Mouse (Mus musculus) heart, adult 18-20 months (tissue): Measurements from ENCODE around the gene Mex3a. TPM values are rescaled to one million over a fixed set of nuclear protein-coding genes. Genes with fewer than 3 reads are reported as not detected.

Source experiments
- DNase-seq, 2 experiments: peaks; one replicate each; pipeline ENCODE4 v3.0.0; 2021 to 2022; ENCODE audit warnings: mixed read lengths in 1 of 2
- total RNA-seq, 2 experiments: library from RNA; stranded (reverse); gene quantifications; 2 replicates each; pipeline ENCODE4 v1.2.3; 2021

The Mex3a gene
- total RNA-seq, 2 experiments from 2014 or later = 0.26 to 0.35 TPM

DNA sequence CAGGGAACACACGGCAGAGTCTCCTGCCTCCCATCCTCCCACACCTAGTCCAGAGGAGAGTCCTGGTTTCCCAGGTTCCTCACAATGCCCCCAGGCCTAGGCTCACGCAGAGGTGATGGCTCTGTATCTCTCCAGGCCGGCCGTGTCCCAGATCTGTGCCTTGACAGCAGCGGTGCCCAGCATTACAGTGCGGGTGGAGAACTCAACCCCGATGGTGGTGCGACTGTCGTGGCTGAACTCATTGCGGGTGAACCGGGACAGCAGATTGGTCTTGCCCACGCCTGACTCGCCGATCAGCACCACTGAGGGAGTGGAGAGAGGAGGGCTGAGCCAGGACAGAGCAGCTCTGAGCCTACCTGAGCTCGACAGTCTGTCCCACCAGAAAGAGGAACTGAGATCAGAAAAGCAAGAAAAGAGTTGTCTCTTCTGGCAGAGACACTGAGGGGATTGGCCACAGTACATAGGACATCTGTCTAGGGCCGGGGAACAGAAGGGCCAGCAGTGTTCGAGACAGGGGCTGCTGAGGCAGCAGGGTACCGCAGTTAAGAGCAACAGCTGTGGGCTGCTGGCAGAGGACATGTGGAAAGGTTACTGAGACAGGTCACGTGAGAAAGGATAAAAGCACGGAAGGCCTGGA is 12.9 kb downstream of the Mex3a start:
- DNase-seq = no peak

DNA sequence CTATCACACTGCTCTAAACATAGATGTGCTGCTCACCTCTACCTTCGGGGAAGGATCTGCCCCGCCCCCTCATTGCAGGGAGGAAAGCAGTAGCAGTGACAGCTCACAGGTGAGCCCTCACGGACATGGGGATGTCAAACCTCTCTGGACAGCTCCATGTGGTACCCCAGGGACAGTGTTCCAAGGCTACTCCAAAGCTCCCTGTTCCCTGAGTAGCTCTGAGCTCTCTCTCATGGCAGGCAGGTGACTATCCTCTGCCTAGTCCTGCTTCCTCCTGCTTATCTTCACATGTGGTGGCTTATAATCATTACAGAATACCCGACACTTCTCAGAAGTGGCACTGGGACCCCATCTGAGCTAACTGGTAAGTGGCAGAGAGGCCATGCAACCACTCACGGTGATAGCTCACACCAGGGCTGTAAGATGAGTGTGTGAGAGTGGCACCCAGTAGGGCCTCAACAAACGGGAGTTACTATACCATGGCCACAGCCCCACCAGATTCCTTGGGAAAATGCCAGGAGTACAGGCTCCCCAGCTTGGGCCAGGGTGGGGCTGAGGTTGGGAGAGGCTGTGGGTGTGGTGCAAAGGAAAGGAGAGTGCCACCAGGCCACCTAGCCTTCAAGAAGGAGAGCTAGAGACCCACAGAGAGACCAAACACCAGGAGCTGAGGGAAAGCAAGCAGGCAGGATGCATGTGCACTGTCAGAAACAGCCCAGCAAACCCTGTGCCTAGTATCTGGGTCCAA is 14.7 kb downstream of the Mex3a start:
- no peak for DNase-seq

DNA sequence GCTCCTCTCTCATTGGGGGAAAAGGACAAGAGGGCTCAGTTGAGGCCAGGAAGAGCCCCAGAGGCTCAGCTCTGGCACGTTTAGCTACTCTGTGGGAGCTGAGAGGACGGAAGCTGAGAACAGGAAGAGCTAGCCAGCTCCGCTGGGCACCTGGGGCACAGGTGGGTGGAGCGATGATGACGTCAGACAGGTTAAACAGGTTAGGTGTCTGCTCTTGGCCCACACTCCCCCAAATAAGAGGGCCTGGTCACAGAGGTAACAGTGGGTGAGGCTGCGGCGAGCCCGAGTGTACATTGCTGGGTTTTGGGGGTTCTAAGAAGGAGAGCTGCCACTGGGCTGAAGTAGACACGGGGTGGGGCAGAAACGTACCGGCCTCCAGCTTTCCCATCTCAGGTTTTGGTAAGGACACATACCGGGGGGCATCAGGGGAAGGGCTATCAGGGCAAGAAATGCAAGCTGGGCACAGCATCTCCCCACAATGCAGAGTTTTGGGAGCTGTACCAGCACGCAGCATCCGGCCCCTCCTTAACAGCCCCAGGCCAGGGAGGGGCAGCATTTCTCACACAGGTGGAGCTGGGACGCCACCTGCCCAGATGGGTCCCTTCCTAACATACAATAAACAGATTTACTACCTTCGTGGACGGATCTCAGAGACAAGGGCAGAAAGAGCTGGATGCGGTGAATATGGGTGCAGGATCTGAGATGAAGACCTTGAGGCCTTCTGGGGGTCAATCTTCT is 16.2 kb downstream of the Mex3a start, which contains the start of gene Rab25:
Gene Rab25 (minus strand): TSS at position 121 of the 738 bp plus-strand sequence.
- DNase-seq = no peak

DNA sequence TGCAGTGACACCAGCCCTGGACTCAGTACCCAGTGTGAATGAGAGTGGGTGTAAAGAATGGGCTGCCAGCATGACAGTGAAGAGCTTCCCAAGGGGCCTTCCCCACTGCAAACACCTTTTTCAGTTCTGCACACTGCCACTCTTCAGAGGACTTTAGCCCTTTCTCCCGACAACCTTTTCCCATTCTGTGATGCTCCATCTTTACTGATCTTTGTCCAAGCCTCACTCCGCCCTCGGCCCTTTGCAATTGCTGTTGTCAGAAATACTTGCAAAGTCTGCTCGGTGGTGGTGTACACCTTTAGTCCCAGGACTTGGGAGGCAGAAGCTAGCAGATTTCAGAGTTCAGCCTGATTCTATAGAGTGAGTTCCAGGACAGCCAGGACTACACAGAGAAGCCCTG is 19.4 kb downstream of the Mex3a start:
- no peak for DNase-seq

DNA sequence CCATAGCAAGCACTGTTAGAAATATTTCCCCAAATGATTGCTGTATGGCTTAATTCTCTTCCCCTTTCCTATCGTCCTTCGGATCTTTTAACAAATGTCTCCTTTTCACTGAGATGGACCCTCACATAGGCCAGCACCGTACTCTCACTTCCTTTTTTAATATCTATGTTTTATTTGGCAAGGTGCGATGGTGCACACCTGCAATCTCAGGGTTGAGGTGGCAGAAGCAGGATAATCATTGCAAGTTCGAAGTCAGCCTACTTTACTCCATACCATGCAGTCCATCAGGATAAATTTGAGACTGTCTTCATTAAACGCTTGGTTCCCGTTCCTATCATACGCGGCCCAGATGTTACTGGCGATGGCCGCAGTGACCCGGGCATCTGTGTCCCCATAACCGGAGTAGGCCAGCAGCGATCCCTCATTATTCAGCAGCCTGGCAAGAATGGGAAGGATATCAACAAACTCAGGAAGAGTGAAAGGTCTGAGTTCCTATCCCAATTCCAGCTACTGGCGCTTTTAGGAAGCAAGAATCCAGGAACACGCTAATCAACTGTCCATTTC is 20.0 kb downstream of the Mex3a start:
- DNase-seq = no peak

DNA sequence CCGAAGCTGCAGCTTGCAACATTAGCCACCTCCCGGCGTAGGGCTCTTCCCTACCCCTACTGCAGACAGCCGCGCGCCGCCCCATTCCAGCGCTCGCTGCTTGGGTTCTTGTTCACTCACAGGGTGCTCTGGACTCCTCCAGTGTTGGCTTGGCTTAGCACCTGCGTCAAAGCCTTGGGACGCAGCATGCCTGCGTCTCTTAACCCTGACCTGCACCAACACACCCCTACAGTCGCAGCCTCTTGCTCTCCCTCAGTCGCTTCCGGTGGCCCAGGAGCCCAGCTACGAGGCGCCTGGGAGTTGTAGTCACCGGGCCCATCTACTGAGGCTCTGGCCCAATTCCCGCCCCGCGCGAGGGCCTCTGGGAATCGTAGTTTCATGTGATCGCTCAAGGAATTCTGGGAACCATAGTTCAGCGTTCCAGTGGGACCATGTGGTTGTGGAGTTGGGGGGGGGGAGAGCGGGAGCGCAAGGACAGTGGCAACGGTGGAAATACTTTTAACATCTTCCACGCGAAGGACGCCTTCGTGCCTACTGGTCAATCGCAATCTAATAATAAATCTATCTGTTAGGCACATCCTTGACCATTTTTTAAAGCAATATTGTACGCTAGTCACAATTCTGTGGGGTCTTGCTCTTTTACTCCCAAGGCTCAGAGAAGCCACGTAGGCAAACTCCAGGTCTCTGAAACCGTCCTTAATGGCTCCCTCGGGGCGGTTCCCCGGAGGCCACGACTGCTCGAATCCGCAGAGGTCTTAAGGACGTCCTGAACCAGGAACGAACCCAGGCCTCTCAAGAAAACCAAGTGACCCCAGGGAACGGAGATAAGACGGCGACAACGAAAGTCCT is 20.7 kb downstream of the Mex3a start, which contains the start of gene Lamtor2:
Gene Lamtor2 (minus strand): TSS at position 399 of the 849 bp plus-strand sequence.
- DNase-seq = peak; percentile 99

DNA sequence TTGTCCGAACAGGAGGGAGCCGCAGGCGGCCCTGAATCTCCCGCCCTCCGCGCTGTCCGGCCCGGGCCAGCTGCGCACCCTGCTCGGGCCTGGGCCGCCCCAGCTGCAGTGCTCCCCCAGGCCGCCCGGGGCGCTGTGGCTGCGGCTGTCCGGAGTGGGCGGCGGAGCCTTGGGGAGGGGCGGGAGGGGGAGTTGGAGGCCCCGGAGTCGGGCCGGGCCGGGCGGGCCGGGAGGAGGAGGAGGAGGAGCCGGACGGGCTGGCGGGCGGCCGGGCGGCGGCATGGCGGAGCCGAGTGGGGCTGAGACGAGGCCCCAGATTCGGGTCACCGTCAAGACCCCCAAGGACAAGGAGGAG is 21.3 kb downstream of the Mex3a start, which contains the start of gene Ubqln4:
Gene Ubqln4 (plus strand): TSS at position 234 of the 355 bp plus-strand sequence.
- peak; percentile 93 for DNase-seq

DNA sequence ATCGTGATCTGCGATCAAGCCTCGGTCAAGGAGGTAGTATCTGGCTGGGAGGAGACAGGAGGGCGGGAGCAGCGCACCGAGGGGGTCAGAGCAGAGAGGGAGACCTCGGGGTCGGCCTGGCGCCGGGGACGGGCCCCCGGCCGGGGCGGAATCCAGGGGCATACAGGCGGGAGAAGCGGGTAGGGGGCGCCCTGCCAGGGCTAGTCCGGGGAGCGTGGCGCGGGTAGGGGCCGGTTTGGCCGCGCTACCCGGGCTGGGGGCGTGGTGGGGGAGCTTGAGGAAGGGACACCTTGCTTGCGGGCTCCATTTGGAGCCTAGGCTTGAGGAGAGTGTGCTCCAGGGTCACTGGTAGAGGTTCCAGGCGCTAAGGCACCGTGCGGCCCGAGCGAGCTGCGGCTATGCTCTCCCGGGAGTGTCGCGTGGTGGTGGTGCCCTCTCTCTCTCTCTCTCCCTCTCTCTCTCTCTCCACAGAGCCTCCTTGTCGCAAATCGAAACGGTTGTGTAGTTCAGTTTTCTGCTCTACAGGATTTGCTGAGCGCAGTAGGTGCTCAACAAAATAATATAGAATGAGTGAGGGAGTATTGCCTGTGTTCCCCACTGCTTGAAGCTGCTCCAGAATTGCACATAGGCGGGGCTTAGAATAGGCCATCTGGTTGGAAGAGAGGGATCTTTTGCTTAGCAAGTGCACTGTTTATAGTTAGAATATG is 21.8 kb downstream of the Mex3a start:
- peak in 1 of 2 experiments; percentile 70 for DNase-seq

DNA sequence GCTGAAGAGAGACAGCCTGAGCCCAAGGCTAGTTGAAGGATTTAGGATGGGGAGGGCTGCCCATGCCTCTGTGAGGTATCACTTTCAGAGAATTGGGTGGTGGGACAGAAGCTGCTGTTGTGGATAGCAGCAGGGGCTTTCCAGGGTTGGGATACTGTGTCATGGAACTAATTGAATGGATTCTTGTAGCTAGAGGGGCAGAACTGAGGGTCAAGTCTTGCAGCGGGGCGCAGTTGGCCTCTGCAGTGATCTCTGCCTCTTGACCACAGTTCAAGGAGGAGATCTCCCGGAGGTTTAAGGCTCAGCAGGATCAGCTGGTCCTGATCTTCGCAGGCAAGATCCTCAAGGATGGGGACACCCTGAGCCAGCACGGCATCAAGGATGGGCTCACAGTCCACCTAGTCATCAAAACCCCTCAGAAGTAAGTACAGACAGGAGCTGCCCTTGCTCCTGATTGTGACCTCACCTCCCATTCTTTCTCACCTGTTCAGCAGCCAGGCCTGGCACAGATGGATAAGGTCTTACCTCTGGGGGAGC is 22.9 kb downstream of the Mex3a start:
- no peak for DNase-seq

DNA sequence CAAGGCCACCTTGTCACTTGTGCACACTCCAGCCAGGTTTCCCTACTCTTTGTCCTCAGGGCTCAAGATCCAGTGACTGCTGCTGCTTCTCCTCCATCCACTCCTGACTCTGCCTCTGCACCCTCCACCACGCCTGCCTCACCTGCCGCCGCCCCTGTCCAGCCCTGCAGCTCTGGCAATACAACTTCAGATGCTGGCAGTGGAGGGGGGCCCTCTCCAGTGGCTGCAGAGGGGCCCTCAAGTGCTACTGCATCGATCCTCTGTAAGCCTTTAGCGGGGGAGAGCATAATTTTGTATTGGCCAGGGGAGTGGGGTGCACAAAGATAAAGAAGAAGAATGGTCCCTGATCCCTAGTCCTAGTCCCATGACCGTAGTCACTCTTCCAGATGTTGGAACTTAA is 23.5 kb downstream of the Mex3a start:
- DNase-seq = no peak

DNA sequence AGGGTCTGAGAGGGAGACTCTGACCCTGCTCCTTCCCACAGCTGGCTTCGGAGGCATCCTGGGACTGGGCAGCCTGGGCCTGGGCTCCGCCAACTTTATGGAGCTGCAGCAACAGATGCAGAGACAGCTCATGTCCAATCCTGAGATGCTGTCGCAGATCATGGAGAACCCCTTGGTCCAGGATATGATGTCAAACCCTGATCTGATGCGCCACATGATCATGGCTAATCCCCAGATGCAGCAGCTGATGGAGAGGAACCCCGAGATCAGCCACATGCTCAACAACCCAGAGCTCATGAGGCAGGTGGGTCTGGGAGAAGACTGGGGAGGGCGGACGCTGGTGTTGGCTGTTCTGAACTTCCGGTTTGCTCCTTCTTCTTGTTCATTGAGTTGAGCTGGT is 24.4 kb downstream of the Mex3a start:
- DNase-seq = no peak

DNA sequence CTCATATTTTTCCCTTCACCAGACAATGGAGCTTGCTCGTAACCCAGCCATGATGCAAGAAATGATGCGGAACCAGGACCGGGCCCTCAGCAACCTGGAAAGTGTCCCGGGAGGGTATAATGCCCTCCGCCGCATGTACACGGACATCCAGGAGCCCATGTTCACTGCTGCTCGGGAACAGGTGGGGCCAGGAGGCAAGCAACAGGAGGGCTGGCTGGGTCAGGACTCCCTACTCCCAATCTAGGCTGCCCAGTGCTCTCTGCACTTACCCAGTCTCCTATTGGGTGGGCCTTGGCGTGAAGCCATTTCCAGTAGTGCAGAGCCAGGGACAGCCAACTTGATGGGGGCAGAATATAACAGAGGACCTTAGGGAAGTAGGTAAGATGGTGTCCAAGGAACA is 27.4 kb downstream of the Mex3a start:
- DNase-seq = no peak

DNA sequence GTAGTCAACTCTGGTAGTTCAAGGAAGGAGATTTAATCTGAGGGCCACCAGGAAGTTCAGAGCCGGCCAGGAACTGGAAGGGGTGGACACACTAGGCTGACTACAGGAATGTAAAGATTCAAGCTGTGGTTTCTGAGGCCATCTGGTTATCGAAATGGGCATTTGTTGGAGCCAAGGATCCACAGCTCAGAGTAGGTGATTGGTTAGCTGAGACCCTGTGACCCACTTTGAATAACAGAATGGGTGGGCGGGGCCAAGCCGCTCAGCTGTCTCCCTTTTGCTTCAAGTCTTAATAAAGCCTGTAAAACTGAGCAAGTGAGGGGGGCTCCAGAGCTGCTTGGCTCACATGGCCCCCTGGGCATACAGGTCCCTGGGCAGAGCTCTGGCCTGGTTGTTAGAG is 29.8 kb downstream of the Mex3a start:
- DNase-seq = no peak

DNA sequence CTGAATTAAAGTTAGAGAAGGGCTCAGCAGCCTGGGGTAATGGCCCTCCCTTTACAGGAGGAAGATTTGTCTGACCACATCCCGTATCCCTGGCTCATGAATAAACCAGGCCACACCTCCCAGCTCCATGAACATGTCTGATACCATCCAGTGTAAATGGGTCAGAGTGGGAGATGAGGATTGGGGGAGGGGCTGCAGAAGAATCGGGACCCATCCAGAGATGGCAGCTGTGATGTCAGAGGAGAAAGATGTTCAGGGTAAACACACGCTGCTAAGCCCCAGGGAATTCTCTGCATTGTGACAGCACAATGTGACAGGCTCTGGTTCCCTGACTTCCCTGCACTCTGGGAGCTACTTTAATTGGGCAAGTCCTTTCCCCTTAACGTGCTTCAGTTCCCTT is 31.2 kb downstream of the Mex3a start:
- no peak for DNase-seq

DNA sequence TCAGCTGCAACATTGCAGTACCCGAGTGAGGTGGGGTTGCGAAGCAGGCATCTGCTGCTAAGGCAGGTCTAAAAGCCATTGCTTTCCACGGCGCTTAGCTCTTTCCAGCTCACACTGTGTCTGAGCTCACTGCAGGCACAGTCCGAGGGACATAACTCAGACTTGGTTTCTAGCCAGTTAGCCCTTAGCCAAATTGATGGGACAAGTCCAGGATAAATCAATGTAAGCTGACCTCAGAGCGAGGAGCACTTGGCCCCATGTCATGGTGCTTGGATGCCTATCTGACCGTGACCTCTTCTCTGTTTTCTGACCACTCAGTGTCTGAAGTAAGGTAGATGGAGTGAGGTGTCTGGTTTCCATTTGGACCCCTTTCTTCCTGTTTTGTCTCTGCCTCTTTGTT is 31.8 kb downstream of the Mex3a start:
- DNase-seq = no peak

DNA sequence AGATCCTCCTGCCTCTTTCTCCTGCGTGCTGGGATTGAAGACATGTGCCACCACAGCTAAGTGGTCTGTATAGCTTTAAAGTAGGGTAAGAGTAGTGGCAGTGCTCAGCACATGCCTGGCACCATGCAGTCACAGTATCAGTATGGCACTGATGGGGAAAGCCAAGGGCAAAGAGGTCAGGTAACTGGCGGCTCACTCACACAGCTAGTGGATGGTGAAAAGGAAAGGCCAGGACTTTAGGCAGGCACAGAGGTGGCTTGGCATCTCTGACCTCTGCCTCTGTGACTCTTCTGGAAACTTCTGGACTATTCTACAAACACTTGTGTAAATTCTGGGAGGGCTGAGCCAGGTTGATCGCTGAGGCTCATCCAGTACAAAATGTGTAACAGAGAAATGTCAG is 33.9 kb downstream of the Mex3a start:
- peak; percentile 54 to 57 for DNase-seq

DNA sequence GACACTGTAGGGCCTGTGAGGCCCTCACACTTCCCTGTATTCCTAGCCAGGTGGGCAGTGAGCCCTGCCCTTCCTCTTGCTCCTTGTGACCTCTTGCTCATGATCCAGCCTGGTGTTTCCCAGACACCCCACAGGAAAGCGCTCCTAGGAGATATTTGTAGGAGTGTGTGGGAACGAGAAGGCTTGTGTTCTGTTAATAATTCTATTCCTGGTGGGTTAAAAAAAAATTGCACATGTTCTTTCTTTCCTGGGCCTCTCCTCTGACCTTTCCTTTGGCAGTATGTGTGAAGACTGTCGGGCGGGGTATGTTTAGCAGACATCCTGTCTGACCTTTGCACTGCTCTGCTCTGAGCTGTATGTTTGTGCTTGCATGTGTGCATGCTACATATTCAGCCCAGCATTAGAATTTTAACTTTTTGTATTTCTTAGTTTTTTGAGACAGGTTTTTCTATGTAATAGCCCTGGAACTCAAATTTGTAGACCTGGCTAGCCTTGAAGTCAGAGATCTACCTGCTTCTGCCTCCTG is 34.4 kb downstream of the Mex3a start:
- DNase-seq = no peak

DNA sequence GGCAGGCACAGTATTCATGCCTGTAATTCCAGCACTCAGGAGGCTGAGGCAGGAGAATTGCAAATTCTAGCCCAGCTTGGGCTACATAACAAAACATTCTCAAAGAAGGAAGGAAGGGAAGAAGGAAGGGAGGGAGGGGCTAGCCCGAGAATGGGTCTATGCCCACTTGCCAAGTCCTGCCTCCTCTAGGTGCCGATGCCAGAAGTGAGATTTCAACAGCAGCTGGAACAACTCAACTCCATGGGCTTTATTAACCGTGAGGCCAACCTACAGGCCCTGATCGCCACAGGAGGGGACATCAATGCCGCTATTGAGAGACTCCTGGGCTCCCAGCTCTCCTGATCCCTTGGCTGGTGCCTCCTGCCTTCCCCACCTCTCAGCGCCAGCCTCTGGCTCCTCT is 35.7 kb downstream of the Mex3a start:
- DNase-seq = peak in 1 of 2 experiments; percentile 41

DNA sequence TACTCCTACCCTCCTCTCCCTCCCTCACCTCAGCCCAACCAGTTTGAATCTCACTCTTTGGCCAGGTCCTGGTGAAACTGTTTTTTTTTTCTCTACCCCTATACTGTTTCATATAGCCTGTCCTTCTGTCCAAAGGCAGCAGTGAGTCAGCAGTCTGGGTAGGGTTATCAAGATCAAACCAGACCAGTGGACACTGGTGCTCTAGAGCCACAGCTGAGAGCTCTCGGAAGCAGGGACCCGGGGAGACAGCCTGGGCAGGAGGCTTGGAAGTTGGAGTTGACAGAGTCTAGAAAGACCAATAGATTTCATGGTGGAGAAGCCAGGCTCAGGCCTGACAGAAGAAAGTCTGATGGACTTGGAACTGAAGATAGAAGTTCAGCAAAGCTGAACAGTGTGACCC is 36.4 kb downstream of the Mex3a start:
- DNase-seq = no peak

DNA sequence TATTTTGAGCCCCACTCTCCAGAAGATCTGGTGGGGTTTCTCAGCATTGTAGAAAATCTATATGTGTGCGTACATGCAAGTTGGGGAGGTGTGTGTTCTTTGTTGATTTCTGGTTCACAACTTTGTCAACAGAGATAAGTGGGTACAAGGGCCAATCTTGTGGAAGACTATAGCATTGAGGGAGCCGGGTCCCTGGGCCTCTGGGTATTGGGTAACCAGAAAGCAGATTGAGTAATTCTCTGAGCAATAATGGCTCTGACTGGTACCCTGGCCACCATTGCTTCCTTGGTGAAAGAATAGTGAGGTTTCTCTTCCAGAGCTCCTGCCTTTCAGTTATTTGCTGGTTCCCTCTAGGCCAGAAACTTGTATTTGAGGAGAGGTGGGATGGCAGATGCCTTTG is 36.9 kb downstream of the Mex3a start:
- no peak for DNase-seq

DNA sequence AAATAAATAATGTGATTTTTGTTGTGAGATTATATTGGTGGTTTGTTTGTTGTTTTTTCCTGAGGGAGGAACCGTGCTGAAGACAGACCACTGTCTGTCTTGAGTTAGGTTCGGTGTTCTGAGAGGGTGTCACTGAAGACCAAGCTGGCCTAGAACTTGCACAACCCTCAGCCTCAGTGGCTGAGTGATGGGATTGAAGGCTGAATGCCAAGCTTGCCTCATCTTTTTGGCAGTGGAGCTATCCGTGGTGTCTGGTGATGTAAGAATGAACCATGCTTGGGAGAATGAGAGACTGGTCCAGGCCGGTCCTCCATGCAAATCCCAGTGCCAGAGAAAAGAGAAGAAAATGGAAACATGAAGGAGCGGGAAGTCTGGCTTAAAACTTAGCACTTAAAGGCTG is 37.5 kb downstream of the Mex3a start:
- DNase-seq = no peak
